Mouse (Mus musculus) bone marrow, adult 2 months (tissue): Measurements from ENCODE around the gene Ern1. TPM values are rescaled to one million over a fixed set of nuclear protein-coding genes. Genes with fewer than 3 reads are reported as not detected.

Source experiments
- H3K27ac ChIP-seq: fragments of 200-500 bp; 2 replicates; pipeline ENCODE4 v1.5.1; 2012; ENCODE audit warnings: low read depth, mild to moderate bottlenecking, control low read depth, inconsistent platforms, low read length; ENCODE audit not compliant: control insufficient read depth, poor library complexity, insufficient read depth
- H3K4me1 ChIP-seq: fragments of 200-500 bp; 2 replicates; pipeline ENCODE4 v1.6.1; 2011; ENCODE audit warnings: low read length; ENCODE audit not compliant: control insufficient read depth, insufficient read depth
- H3K4me3 ChIP-seq: fragments of 200-500 bp; replicated peaks from 2 replicates; pipeline ENCODE3; 2011; ENCODE audit warnings: mild to moderate bottlenecking, low read depth, low read length, control low read depth; ENCODE audit not compliant: control insufficient read depth
- CTCF ChIP-seq: fragments of 200-500 bp; IDR thresholded peaks from 2 replicates; pipeline ENCODE4 v1.5.1; 2011; ENCODE audit warnings: low read length, control low read depth; ENCODE audit not compliant: control insufficient read depth, insufficient read depth
- POLR2A ChIP-seq: fragments of 200-500 bp; IDR thresholded peaks from 2 replicates; pipeline ENCODE4 v1.6.1; 2011; ENCODE audit warnings: low read depth, mild to moderate bottlenecking, control low read depth, low read length, borderline replicate concordance; ENCODE audit not compliant: control insufficient read depth
- WGBS: fragments of 180-500 bp; shearing (Covaris S2); methylation state at CpG from one replicate; pipeline ENCODE4 v1.1.7; 2018; 5-methylcytosine and 5-hydroxymethylcytosine counted together
- polyA plus RNA-seq: library from polyadenylated mRNA; stranded (reverse); fragments of >200 nt; gene quantifications from 2 replicates; pipeline ENCODE4 v1.2.4, GENCODE M21; 2011; ENCODE audit warnings: low replicate concordance; ENCODE audit not compliant: missing spikeins, insufficient read depth, insufficient read length

Gene Ern1
- polyA plus RNA-seq, 1 experiment = 13.4 TPM

GRCm38 (mm10) chr11:106374979-106375378, 112.7 kb downstream of the Ern1 start:
- TF ChIP-seq POLR2A (no peak), CTCF (no peak)
- no peak overlapping the region for H3K4me3 ChIP-seq
- H3K4me1 ChIP-seq = no peaks in the 10 kb centered on the region
- WGBS = 54% methylated on average over 5 of the region's 5 CpGs
- no peak overlapping the region for H3K27ac ChIP-seq

GRCm38 (mm10) chr11:106374559-106374958, 113.1 kb downstream of the Ern1 start:
- TF ChIP-seq POLR2A = no peak
- no peak for TF ChIP-seq CTCF
- 46% methylated on average over 9 of the region's 9 CpGs for WGBS

DNA sequence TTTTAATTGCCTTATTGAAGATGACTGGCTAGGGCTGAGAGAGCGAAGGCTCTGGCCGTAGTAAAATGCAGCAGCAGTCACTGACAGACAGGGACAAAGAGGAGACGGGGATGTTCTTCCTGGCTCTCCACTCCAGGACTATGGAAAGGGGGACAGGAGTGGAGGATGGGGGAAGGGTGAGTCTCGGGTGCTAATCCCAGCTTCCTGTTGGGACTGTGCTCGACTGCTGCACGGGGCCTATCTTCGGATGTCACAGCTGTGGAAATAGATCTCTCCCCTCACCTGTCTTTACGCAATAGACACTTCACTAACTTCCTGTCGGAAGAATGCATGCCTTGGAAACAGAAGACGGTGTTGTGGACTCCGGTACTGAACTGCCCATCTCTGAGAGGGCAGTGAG, 113.7 kb downstream of the Ern1 start:
- no peak for TF ChIP-seq POLR2A
- TF ChIP-seq CTCF = no peak
- no peak overlapping the region for H3K27ac ChIP-seq
- H3K4me1 ChIP-seq = no peaks in the 10 kb centered on the region
- no peak overlapping the region for H3K4me3 ChIP-seq
- WGBS = 61% methylated on average over 11 of the region's 11 CpGs

More at GRCm38 (mm10) chr11:106374559-106374958, 113.1 kb downstream of the Ern1 start:
- Histone ChIP-seq H3K27ac (no peak overlapping the region), H3K4me3 (no peak overlapping the region), H3K4me1 (no peaks in the 10 kb centered on the region)

- 6% methylated on average over 3 of the region's 3 CpGs for WGBS
These were observed 121.3 kb downstream of the Ern1 start for GRCm38 (mm10) chr11:106366316-106366715.

GRCm38 (mm10) chr11:106365366-106365765, 122.3 kb downstream of the Ern1 start, which contains the start of gene Prr29:
Gene Prr29, plus strand, starts transcription at chr11:106365472.
- TF ChIP-seq CTCF (no peak), POLR2A (no peak)
- Histone ChIP-seq H3K4me1 (no peaks in the 10 kb centered on the region), H3K4me3 (no peak within 1 kb of the TSS), H3K27ac (no peak within 1 kb of the TSS)
- 73% methylated on average over 10 of the region's 10 CpGs for WGBS

More at GRCm38 (mm10) chr11:106366316-106366715, 121.3 kb downstream of the Ern1 start:
- H3K4me3 ChIP-seq = no peak overlapping the region
- H3K4me1 ChIP-seq = no peaks in the 10 kb centered on the region
- TF ChIP-seq CTCF = peak; percentile 90
- no peak for TF ChIP-seq POLR2A
- no peak overlapping the region for H3K27ac ChIP-seq

- WGBS = 28% methylated on average over 11 of the region's 11 CpGs
- TF ChIP-seq CTCF = no peak
- TF ChIP-seq POLR2A = no peak
- no peaks in the 10 kb centered on the region for H3K4me1 ChIP-seq
- no peak overlapping the region for H3K4me3 ChIP-seq
- no peak overlapping the region for H3K27ac ChIP-seq
These were observed 122.9 kb downstream of the Ern1 start for GRCm38 (mm10) chr11:106364712-106365111.

GRCm38 (mm10) chr11:106359350-106359749, 128.3 kb downstream of the Ern1 start:
- Histone ChIP-seq H3K27ac (no peak overlapping the region), H3K4me3 (no peak overlapping the region), H3K4me1 (peaks cover 5% of the 10 kb centered on the region)
- 27% methylated on average over 5 of the region's 5 CpGs for WGBS
- no peak for TF ChIP-seq POLR2A
- peak; percentile 56 for TF ChIP-seq CTCF

DNA sequence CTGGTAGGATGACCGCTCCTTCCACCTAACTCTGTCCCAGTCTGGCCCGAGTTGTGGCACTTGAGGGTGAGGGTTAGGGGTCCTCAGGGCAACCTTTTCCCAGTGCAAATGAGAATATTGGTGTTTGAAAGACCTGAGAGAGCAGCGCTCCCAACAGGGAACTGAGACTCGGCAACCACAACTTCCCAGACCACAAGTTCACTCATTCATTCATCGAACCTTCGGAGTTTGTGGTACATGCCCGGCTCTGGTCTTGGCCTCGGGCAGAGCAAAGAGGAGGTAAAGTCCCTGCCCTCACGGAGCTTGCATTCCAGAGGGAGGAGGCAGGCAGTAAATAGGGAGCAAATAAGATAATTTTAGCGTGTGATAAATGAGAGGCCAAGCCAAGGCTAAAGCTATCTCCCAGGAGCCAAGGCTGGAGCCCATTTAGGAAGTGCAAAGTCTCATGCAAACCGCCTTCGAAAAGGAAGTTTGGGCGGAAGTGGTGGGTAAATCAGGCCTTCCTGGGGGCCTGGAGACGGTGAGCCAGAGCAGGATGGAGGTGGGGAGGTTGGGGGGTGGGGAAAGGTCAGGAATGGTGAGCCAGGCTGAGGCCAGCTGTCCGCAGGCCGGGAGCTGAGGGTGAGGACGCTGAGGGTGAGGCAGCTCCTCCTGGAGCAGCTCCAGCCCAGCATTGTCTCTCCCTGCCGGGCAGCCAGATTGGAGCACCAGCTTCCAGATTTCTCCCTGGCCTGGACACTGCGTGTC, 132.1 kb downstream of the Ern1 start:
- TF ChIP-seq POLR2A (no peak), CTCF (no peak)
- H3K4me3 ChIP-seq = no peak overlapping the region
- no peak overlapping the region for H3K27ac ChIP-seq
- peaks cover 5% of the 10 kb centered on the region for H3K4me1 ChIP-seq
- 18% methylated on average over 19 of the region's 19 CpGs for WGBS

GRCm38 (mm10) chr11:106354181-106354580, 133.5 kb downstream of the Ern1 start:
- Histone ChIP-seq H3K27ac (no peak overlapping the region), H3K4me1 (peaks cover 5% of the 10 kb centered on the region), H3K4me3 (no peak overlapping the region)
- 19% methylated on average over 1 of the region's 1 CpGs for WGBS
- TF ChIP-seq CTCF (no peak), POLR2A (no peak)
